Mouse (Mus musculus) neural tube, embryonic 13.5 days (tissue): Measurements from ENCODE around the gene Raver2. TPM values are rescaled to one million over a fixed set of nuclear protein-coding genes. Genes with fewer than 3 reads are reported as not detected.

ENCODE experiments used
- ATAC-seq: fragments of 200-750 bp; cut with Nextera tagmentation; 2 replicates; pipeline ENCODE4 v1.8.0; 2017; ENCODE audit warnings: low read depth, mild to moderate bottlenecking, moderate TSS enrichment, moderate library complexity
- H3K27ac ChIP-seq: fragments of 300-500 bp; sonication (generic); replicated peaks from 2 replicates; pipeline ENCODE4 v1.5.1; 2015; ENCODE audit warnings: moderate library complexity, mild to moderate bottlenecking, inconsistent platforms
- H3K27me3 ChIP-seq: fragments of 300-500 bp; sonication (generic); 2 replicates; pipeline ENCODE4 v1.6.1; 2015; ENCODE audit warnings: mild to moderate bottlenecking, inconsistent platforms
- H3K36me3 ChIP-seq: fragments of 300-500 bp; sonication (generic); 2 replicates; pipeline ENCODE4 v1.6.1; 2015; ENCODE audit warnings: mild to moderate bottlenecking, inconsistent platforms
- H3K4me1 ChIP-seq: fragments of 300-500 bp; sonication (generic); replicated peaks from 2 replicates; pipeline ENCODE4 v1.6.1; 2015; ENCODE audit warnings: inconsistent platforms
- H3K4me2 ChIP-seq: fragments of 300-500 bp; sonication (generic); 2 replicates; pipeline ENCODE4 v1.6.1; 2015; ENCODE audit warnings: inconsistent platforms, mild to moderate bottlenecking, moderate library complexity
- H3K4me3 ChIP-seq: fragments of 300-500 bp; sonication (generic); 2 replicates; pipeline ENCODE4 v1.5.1; 2015; ENCODE audit warnings: mild to moderate bottlenecking, inconsistent platforms
- H3K9ac ChIP-seq: fragments of 300-500 bp; sonication (generic); 2 replicates; pipeline ENCODE4 v1.6.1; 2015; ENCODE audit warnings: moderate library complexity, mild to moderate bottlenecking, inconsistent platforms
- H3K9me3 ChIP-seq: fragments of 300-500 bp; sonication (generic); 2 replicates; pipeline ENCODE4 v1.6.1; 2016; ENCODE audit warnings: inconsistent platforms
- WGBS: fragments of 180-500 bp; shearing (Covaris S2); methylation state at CpG from one replicate; pipeline ENCODE4 v1.1.7; 2015; 5-methylcytosine and 5-hydroxymethylcytosine counted together
- polyA plus RNA-seq: library from polyadenylated mRNA; unstranded; fragments of >200 nt; fragmentation: Nextera tagmentation; extraction: Ambion mirVana; gene quantifications from 2 replicates; pipeline ENCODE4 v1.2.1, GENCODE M21; 2015

Gene Raver2
- polyA plus RNA-seq, 1 experiment from 2014 or later, result 7.7 TPM

DNA sequence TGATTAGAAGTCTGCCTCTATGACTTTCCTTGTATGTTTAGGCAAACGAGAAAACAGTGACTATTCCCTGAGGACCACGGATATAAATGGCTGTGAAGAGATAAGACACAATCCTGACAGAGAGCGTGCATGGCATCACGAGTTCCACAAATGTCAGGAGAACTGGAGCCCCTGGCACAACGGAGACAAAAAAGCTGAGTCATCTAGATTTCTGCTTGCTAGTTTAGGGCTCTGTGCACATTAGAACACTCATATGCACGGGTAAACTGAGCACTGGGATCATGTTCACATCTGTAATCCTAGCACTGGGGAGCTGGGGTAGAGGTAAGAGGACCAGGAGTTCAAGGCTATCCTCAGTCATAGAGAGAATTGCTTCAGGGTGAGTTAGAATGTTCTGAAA is 111.1 kb downstream of the Raver2 start:
- Histone ChIP-seq H3K27ac (no peak overlapping the region), H3K9me3 (no peaks in the 10 kb centered on the region)
- ATAC-seq, result no peak

DNA sequence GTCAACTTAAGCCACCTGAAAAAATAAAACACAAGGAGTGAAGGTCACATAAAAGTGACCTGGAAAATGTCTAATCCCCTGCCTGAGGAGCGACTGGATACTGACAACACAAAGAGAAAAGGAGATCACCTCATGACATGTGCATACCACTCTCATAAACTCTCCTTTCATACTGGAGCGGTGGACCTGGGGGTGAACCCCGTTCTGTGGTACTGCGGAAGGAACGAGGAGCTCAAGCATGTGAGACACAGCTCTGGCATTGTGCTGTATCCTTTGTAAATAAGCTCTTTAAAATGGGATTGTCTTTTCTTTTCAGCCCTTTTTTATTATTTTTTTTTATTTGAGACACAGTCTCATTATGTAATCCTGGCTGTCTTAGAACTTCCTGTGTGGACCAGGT is 111.9 kb downstream of the Raver2 start:
- 77% methylated on average over 5 of the region's 5 CpGs for WGBS
- no peaks in the 10 kb centered on the region for H3K4me1 ChIP-seq
- peaks cover 26% of the 10 kb centered on the region for H3K36me3 ChIP-seq
- no peaks in the 10 kb centered on the region for H3K9me3 ChIP-seq
- H3K4me2 ChIP-seq, result no peak overlapping the region
- no peak for ATAC-seq
- no peaks in the 10 kb centered on the region for H3K27me3 ChIP-seq
- H3K27ac ChIP-seq, result no peak overlapping the region
- no peak overlapping the region for H3K4me3 ChIP-seq
- no peak overlapping the region for H3K9ac ChIP-seq

More for the DNA sequence above, 111.1 kb downstream of the Raver2 start:
- no peak overlapping the region for H3K4me2 ChIP-seq
- H3K36me3 ChIP-seq, result peaks cover 28% of the 10 kb centered on the region
- H3K9ac ChIP-seq, result no peak overlapping the region
- H3K4me1 ChIP-seq, result no peaks in the 10 kb centered on the region
- no peak overlapping the region for H3K4me3 ChIP-seq
- 77% methylated on average over 6 of the region's 6 CpGs for WGBS
- H3K27me3 ChIP-seq, result no peaks in the 10 kb centered on the region

DNA sequence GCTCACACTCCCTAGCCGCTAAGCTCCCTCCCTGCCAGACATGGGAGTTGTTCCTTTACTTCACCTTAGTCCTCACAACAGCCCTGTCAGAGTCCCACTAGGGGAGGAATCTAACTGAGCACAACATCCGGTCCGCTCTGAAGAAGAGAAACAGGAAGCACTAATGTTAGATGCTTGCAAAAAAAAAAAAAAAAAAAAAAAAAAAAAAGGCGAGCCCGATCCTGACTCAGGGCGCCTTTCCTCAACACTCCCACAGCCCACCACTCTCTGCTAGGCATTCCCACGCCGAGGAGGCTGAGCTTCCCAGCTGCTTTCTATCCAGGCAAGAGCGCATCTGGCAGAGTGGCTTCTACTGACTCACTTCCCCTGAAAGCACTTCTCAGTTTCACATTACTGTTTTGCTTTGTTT is 113.8 kb downstream of the Raver2 start:
- Histone ChIP-seq H3K36me3 (peaks cover 18% of the 10 kb centered on the region), H3K4me2 (no peak overlapping the region), H3K9me3 (no peaks in the 10 kb centered on the region), H3K27me3 (no peaks in the 10 kb centered on the region), H3K27ac (no peak overlapping the region), H3K4me3 (no peak overlapping the region), H3K4me1 (no peaks in the 10 kb centered on the region), H3K9ac (no peak overlapping the region)
- ATAC-seq, result no peak
- WGBS, result 70% methylated on average over 8 of the region's 9 CpGs

DNA sequence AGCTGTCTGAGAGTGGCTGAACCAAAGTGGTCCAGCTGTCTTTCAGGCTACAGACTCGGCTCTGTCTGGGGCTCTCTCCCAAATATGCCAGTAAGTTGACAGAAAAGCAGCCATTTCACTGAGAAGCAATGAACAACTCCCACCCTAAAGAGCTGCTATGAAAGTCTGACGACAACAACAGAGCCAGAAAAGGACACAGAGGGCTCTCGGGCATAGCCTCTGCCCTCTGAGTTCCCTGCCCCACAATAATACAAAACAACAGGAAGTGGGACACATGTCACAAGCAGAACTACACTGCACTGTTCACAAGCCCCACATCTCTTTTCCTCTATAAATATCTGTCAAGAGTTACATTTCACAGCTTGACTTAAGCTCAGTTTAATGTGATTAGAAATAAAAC is 116.4 kb downstream of the Raver2 start:
- Histone ChIP-seq H3K27ac (no peak overlapping the region), H3K4me2 (no peak overlapping the region), H3K4me3 (no peak overlapping the region), H3K4me1 (no peaks in the 10 kb centered on the region), H3K27me3 (no peaks in the 10 kb centered on the region), H3K36me3 (peaks cover 29% of the 10 kb centered on the region), H3K9me3 (no peaks in the 10 kb centered on the region), H3K9ac (no peak overlapping the region)
- 67% methylated on average over 3 of the region's 3 CpGs for WGBS
- no peak for ATAC-seq

DNA sequence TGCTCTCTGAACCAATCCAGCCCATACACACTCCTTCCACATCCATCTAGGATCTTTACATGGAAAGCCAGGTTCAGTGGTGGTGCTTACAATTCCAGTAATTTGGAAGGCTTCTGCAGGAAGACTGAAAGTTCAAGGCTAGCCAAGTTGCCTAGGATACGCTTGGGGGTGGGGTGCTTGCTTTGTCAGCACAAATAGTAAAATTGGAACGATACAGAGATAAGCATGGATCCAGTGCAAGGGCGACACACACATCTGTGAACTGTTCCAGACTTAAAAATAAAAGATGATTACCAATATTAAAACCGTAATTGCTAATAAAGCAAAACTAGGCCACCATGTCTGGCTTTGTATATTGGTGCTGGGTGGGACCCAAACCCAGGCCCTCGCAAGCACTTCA is 117.8 kb downstream of the Raver2 start:
- ATAC-seq, result no peak
- WGBS, result 90% methylated on average over 5 of the region's 5 CpGs
- H3K27me3 ChIP-seq, result no peaks in the 10 kb centered on the region
- H3K9ac ChIP-seq, result no peak overlapping the region
- H3K27ac ChIP-seq, result no peak overlapping the region
- H3K4me1 ChIP-seq, result no peaks in the 10 kb centered on the region
- peaks cover 26% of the 10 kb centered on the region for H3K36me3 ChIP-seq
- H3K4me3 ChIP-seq, result no peak overlapping the region
- no peak overlapping the region for H3K4me2 ChIP-seq
- H3K9me3 ChIP-seq, result no peaks in the 10 kb centered on the region

DNA sequence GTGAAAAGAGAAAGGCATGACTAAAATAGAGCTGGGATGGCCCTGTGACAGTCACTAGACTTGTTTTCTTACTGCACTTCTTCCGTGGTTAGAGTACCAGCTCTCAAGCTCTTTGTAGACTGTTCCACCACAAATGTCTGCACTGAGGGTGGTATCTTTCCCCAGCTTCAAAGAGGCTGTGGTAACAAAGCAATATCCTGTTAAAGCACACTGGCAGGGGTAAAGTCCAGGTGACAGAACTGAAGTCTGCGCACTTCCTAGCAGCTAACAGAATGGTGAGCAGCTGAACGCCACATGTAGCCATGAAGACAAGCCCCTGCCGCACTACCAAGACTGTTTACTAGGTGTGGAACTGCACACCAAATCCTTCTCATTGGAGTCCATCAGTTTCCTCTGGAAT is 118.6 kb downstream of the Raver2 start:
- WGBS, result 85% methylated on average over 4 of the region's 4 CpGs
- Histone ChIP-seq H3K36me3 (peaks cover 23% of the 10 kb centered on the region), H3K4me1 (no peaks in the 10 kb centered on the region), H3K9ac (no peak overlapping the region), H3K27me3 (no peaks in the 10 kb centered on the region), H3K9me3 (no peaks in the 10 kb centered on the region), H3K4me2 (no peak overlapping the region), H3K27ac (no peak overlapping the region), H3K4me3 (no peak overlapping the region)
- ATAC-seq, result no peak

DNA sequence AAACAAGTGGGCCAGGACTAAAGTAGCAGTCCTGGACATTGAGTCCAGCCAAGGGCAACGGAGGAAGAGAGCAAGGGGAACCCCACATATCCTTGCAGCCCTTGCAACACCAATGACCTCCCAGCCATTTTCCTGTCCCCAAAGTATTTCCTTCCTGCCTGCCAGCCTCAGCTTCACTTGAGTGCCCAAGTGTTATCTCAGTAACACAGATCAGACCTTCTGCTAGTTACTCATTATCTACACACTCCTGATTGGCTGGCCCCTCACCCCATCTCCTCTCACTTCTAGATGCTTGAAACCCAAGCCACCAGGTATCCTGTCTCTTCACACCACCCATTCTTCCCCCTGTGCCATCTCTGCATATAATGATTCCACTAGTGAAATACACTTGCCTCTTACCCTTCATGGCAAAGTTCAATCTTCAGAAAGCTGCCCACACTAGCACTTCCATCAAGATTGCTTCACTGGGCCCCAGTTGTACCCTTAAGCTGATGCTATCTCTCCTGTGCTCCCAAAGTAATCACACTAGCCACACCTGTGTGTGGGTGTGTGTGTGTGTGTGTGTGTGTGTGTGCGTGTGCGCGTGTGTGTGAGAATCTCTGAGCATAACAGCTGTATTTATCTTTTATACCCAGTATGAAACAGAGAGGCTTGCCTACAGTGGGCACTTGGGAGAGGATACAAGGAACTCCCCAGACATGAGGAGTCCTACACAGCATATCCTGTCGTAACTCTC is 123.6 kb downstream of the Raver2 start:
- Histone ChIP-seq H3K4me1 (peaks cover 2% of the 10 kb centered on the region; the same call in 1 of the 2 replicates), H3K9me3 (no peaks in the 10 kb centered on the region), H3K4me3 (no peak overlapping the region), H3K4me2 (no peak overlapping the region), H3K27ac (no peak overlapping the region), H3K36me3 (peaks cover 12% of the 10 kb centered on the region; the same call in 1 of the 2 replicates), H3K9ac (no peak overlapping the region), H3K27me3 (no peaks in the 10 kb centered on the region)
- WGBS, result 94% methylated on average over 5 of the region's 5 CpGs
- ATAC-seq, result no peak

DNA sequence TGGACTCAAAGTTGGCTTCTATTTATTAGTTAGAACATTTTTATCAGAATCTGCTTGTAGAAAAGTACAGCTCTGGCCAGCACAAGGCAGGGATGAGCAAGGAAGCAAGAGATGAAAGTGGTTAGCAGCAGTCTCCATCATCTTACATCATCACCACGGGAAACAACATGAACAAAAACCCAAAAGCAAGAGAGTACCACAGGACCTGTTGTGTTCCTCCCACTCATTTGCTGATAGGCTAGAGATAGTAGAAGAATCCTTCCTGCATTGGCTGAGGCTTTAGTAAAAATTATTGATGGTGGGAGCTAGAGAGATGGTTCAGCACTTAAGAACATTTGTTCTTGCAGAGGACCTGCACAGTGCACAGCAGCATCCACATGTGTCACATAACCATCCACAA is 125.4 kb downstream of the Raver2 start:
- Histone ChIP-seq H3K27ac (no peak overlapping the region), H3K36me3 (no peaks in the 10 kb centered on the region), H3K4me3 (no peak overlapping the region), H3K27me3 (no peaks in the 10 kb centered on the region), H3K9me3 (no peaks in the 10 kb centered on the region), H3K4me1 (peaks cover 17% of the 10 kb centered on the region), H3K9ac (no peak overlapping the region), H3K4me2 (no peak overlapping the region)
- WGBS, result 91% methylated on average over 1 of the region's 1 CpGs
- ATAC-seq, result no peak

DNA sequence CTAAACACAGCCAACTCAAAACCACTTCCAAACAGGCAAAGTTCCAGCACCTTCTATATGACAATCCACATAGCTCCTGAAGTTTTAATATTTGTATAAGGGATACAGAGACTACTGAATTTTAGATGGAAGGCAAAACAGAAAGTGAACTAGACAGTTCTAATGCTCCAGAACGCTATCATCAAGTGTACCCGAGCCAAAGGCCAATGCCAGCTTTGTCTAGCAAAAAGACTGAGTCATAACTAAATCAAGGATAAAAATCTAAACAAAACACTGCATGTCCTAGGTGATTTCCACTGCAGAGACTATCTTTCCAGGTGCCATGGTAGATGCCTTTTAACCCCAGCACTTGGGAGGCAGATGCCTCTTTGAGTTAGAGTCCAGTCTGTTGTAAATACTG is 127.6 kb downstream of the Raver2 start:
- no peak for ATAC-seq
- H3K4me2 ChIP-seq, result no peak overlapping the region
- no peak overlapping the region for H3K4me3 ChIP-seq
- H3K27ac ChIP-seq, result no peak overlapping the region
- no peak overlapping the region for H3K9ac ChIP-seq
- no peaks in the 10 kb centered on the region for H3K27me3 ChIP-seq
- H3K9me3 ChIP-seq, result no peaks in the 10 kb centered on the region
- WGBS, result 82% methylated on average over 2 of the region's 2 CpGs
- H3K4me1 ChIP-seq, result peaks cover 17% of the 10 kb centered on the region
- H3K36me3 ChIP-seq, result no peaks in the 10 kb centered on the region

DNA sequence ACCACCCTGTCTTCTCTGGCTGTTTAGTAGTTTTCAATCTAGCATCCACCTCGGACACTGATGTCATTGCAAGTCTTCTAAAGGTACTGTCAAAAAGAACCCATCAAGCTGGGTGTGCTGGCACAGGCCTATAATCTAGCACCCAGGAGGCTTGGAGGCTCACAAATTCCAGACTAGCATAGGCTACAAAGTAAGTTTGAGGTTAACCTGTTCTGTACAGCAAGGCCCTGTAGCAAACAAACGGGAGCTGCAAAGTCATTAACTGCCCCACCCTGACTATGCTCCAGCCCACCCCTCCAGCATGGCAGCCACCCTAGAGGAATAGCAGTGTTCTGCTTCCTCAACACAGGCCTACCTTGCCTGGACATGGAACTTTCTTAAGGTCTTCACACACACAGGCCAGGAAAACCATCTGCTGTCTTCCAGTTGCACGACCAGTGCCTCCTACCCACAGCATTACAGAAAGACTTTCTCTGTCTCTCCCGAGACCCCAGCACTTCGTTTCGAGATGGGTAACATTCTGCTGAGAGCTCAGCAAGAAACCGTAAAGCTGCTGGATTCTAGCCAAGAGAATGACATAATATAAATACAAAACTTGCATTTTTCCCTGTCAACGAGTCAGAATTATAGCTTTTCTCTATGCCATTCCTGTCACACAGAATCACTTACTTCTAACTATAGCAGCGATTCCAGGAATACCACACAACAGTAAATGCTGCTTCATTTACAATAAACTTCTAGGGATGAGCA is 128.8 kb downstream of the Raver2 start:
- H3K4me2 ChIP-seq, result no peak overlapping the region
- no peak overlapping the region for H3K27ac ChIP-seq
- H3K9me3 ChIP-seq, result no peaks in the 10 kb centered on the region
- H3K27me3 ChIP-seq, result no peaks in the 10 kb centered on the region
- no peak overlapping the region for H3K9ac ChIP-seq
- no peak overlapping the region for H3K4me3 ChIP-seq
- ATAC-seq, result no peak
- H3K36me3 ChIP-seq, result no peaks in the 10 kb centered on the region
- H3K4me1 ChIP-seq, result peaks cover 17% of the 10 kb centered on the region
- 71% methylated on average over 9 of the region's 9 CpGs for WGBS

DNA sequence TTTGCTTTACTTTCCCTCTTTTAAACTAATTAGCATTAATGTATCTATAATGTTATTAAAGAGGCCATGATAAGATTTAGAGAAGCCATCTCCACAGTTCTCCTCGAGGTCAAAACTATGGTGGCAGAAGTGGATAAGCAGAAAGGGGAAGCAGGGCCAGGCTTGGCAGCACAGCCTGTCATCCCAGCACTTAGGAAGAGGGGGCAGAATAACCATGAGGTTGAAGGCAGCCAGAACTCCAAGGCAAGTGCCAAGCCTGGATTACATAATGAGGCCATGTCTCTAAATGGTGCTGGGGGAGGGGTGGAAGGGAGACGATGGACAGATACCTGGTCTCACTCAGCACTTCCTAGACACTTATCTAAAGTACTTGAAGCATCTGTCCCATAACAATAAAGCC is 129.6 kb downstream of the Raver2 start:
- no peak for ATAC-seq
- Histone ChIP-seq H3K4me1 (peaks cover 17% of the 10 kb centered on the region), H3K27ac (no peak overlapping the region), H3K4me3 (no peak overlapping the region), H3K27me3 (no peaks in the 10 kb centered on the region), H3K4me2 (no peak overlapping the region), H3K36me3 (no peaks in the 10 kb centered on the region), H3K9ac (no peak overlapping the region), H3K9me3 (no peaks in the 10 kb centered on the region)
- WGBS, result 65% methylated on average over 2 of the region's 2 CpGs

DNA sequence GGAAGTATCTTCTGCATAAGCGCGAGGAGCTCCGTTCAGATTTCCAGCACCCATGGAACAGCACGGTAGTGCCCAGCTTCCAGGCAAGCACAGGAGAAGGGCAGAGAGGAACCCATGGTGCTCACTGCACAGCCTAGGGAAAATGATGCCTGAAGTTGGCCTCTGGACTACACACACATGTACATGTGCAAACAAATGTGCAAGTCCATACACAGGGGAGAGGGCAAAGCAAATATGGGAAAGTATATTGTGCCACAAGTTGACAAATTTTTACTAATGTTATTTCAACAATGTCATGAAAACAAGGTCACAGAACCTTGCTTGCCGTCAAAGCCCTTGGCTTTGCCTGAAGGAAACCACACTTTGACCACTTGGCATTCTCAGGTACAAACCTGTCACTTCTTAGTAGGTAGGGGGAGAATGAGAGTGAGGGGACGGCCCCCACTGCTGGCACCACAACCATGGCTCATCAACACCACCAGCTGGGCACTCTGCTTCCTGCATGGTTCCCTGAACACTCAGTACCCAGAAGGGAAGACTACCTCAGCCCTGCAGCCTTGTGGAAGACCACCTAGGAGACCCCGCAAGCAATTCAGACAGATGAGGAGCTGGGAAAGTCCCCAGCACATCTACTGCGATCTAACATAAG is 130.8 kb downstream of the Raver2 start:
- H3K4me1 ChIP-seq, result peaks cover 17% of the 10 kb centered on the region
- H3K9ac ChIP-seq, result no peak overlapping the region
- no peak overlapping the region for H3K4me2 ChIP-seq
- H3K4me3 ChIP-seq, result no peak overlapping the region
- no peaks in the 10 kb centered on the region for H3K9me3 ChIP-seq
- 95% methylated on average over 8 of the region's 8 CpGs for WGBS
- no peaks in the 10 kb centered on the region for H3K36me3 ChIP-seq
- H3K27ac ChIP-seq, result no peak overlapping the region
- no peaks in the 10 kb centered on the region for H3K27me3 ChIP-seq
- no peak for ATAC-seq
